Mouse (Mus musculus): ENCODE measurements around the gene Hck.

Gene Hck

GRCm38 (mm10) chr2:153153033-153153450 lies 44.8 kb downstream of the Hck start:
- peak; percentile 48 to 63 for DNase-seq

DNA sequence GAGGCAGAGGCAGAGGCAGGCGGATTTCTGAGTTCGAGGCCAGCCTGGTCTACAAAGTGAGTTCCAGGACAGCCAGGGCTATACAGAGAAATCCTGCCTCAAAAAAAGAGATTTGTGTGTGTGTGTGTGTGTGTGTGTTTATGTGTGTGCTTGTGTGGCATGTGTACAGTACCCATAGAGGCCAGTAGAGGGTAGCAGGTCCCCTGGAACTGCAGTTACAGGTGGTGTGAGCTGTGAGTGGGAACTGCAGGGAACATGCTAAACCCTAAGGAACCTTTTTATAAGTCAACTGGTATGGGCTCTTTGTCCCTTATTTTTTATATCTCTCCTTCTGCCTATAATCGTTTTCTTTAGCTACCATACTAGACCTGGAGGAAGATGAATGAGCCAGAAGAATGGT lies 49.0 kb downstream of the Hck start:
- DNase-seq: peak; percentile 28 to 42

GRCm38 (mm10) chr2:153160133-153160532 lies 51.9 kb downstream of the Hck start:
- DNase-seq: no peak

DNA sequence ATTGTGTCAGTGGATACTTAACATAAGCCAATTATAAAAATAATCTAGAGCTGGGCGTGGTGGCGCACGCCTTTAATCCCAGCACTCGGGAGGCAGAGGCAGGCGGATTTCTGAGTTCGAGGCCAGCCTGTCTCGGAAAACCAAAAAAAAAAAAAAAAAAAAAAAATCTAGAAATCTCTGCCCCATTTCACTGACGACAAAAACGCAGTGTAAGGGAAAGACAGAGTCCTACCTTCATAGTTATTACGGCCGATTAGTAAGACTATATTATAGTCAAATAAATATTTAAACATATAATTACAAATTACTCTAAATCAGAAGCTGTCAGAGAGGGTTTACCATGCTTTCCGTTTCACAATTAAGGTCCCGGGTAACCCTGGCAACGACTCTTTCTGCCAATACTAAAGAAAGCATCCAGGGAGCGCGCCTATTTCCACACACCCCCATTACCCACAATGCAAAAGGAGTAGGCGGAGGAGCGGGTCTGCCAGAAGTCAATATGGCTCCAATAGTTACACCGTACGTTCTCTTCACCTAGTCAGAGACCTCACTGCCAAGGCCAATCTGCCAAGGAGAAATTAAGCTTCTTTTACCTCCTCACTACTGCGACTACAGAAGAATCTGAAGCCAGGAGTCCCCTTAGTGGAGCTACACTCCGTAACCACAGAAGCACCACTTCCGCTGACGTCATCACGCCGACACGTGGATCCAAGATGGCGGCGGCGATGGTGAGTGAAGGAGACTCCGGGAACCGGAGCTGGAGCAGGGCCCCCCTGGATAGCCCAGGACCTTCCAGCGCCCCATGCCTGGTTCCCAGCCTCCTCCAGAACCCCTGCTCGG lies 52.8 kb downstream of the Hck start, which contains the start of gene Tm9sf4:
Gene Tm9sf4, plus strand, starts transcription at position 460 of the 840 bp plus-strand sequence.
- peak; percentile 95 to 96 for DNase-seq

GRCm38 (mm10) chr2:153161684-153162080 lies 53.4 kb downstream of the Hck start:
- DNase-seq: no peak

DNA sequence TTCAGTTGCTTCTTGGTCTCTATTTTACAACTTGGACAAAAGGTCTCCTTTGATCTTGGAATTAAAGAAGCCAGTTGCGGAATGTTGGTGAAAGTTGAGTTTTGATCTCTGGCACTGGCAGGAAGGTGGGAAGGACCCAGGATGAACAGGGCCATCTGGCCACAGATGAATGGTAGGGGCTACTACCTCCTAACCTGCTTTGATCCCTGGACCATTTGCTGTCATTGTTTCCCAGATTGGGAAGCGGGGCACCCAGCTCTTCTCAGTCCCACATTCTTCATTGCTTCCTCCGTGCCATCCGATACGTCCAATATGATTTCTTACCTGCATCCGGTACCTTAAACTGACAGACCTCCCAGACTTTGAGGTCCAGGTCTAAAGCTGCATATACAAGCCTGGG lies 58.9 kb downstream of the Hck start:
- no peak for DNase-seq

DNA sequence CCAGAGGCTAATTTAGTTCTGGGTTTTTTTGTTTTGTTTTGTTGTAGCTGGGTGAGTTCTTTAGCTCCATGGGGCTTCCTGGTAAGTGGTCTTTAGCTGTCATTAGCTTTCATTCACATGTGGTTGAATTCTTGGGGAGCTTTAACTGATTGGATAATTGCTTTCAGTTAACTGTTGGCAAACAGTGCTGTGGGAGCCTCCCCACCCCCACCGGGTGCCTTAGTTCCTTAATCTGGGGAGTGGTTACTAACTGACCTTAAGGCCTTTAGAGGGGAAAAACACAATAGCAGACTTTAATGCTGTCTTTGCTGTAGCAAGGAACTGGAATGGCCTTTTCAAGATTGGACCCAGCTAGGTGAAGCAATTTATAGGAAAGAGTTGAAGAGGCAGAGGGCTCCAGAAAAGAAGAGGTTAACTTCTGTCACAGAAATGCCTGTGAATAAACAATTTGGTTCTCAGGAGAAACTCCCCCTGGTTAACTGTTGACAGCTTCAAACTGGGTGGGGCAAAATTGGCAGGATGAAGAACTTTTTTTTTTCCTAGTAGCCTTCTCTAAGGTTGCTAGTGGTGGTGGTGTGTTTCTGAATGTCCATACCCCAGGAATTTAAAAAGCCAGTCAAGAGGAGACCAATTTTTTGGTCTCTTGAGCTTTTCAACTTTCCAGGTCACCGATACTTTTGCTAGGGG lies 60.0 kb downstream of the Hck start:
- no peak for DNase-seq

DNA sequence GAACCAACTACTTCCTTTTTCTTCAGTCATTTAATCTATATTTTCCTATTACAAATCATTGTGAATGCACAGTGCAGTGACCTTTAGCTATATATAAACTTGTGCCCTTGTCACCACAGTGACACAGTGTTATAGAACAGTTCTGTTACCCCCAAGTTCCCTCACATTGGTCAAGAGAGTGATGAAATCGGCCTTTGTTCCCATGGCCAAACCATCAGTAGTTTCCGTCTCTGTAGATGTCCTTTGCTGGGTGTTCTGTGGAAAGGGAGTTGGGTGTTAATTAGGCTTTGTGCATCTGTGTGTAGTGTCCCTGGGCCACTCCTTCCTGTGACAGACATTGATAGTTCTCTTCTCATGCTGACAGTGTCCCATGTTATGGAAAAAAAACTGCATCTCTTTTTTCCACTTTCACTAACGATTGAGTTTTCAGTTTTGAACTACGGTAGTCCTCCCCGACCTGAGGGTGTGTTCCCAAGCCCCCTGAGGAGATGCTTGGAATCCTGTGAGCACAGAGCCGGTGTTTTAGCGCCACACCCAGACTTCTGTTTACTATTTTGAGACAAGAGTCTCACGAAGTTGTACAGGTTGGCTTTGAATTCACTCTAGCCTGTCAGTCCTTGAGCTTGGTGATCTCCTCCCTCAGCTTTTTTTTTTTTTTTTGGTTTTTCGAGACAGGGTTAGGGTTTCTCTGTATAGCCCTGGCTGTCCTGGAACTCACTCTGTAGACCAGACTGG lies 62.4 kb downstream of the Hck start:
- DNase-seq: no peak

GRCm38 (mm10) chr2:153171966-153172365 lies 63.7 kb downstream of the Hck start:
- no peak for DNase-seq

- no peak for DNase-seq
These were observed 67.8 kb downstream of the Hck start for GRCm38 (mm10) chr2:153175995-153176570.

- no peak for DNase-seq
These were observed 68.9 kb downstream of the Hck start for GRCm38 (mm10) chr2:153177188-153177587.

DNA sequence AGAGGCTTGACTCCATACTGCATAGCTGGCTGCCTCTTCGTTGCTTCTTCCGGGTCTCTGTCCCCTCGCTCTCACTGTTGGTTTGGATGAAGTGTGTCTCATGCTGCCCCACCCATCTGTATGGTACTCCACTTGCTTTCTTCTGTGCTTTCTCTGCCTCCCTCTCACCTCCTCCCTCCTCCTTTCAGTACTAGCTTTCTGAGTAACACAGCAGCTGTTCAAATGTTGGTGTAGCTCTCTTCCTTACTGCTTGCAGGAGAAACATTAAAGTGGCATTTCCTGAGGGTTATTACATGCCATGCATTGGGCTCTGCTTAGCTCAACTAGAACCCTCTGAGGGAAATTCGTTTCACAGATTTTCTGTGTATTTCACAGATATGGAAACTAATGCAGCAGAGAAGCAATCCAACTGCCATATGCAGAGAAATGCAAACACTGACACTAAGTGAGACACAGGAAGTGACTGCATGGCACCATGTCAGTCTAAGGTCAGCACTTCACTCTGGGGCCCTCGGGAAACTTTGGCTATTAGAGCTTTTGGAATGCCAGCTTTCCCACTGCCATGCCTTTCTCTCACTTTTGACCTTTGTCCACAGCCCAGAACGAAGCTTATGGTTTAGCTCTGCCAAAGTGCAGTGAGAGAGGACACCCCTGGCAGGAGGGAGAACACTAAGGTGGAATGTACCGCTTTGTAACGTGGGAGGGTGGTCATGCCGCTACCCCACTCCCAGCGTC lies 71.0 kb downstream of the Hck start:
- no peak for DNase-seq

DNA sequence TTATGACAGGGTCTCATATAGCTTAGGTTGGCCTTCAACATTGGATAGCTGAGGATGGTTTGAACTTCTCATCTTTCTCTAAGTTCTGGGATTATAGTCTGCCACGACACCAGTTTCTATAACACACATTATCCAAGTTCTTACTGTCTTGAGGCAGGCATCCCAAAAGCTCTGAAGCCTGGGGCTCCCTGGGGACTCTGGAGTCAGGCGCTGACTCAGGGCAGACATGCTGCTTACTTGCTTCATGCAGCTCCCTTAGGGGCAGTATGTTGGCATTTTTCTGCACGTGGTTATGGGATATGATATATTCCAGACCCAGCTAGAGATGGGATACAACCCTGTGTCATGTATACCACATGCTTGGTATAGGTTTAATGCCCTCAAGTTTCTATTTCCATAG lies 71.7 kb downstream of the Hck start:
- no peak for DNase-seq

DNA sequence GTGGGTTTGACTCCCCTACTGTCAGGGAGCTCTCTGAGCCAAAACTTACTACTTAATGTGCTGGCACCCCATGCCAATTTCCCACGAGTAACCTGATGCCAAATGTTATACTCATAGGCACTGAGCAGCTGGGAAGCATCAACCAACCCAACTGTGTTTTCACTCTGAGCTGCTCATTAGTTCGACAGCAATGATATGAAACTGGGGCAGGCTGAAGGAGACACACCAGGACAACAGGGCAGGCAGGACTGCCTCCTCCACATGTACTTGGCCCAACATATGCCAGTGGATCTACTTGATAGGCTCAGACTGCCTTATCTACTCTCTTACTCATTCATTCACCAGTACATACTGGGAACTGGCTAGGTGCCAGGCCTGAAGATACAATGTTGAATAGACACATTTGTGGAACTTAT lies 77.9 kb downstream of the Hck start:
- DNase-seq: peak; percentile 38 to 47

GRCm38 (mm10) chr2:153187848-153188247 lies 79.6 kb downstream of the Hck start:
- no peak for DNase-seq

- no peak for DNase-seq
These were observed 83.0 kb downstream of the Hck start for GRCm38 (mm10) chr2:153191242-153191641.

DNA sequence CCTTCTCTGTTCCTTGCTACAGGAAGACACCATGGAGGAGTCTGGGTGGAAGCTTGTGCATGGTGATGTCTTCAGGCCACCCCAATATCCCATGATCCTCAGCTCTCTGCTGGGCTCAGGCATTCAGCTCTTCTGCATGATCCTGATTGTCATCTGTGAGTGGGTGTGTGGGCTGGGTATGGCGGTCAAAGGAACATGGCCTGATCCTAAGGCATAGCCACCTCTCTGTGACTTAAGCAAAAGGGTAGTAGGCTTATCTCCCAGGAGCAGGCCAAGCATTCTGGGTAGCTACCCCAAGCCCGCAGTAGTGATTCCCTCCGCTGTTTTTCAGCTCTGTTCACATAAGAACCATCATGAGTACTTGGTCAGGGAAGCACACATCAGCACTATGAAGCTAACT lies 86.0 kb downstream of the Hck start:
- DNase-seq: no peak

- no peak for DNase-seq
These were observed 90.2 kb downstream of the Hck start for GRCm38 (mm10) chr2:153198485-153198884.

- DNase-seq: no peak
These were observed 90.8 kb downstream of the Hck start for GRCm38 (mm10) chr2:153199114-153199513.
